Mouse (Mus musculus): ENCODE results near the gene 9230112D13Rik. TPM values are rescaled to one million over a fixed set of nuclear protein-coding genes. Genes with fewer than 3 reads are reported as not detected.

Gene 9230112D13Rik
- total RNA-seq, 2 experiments from 2014 or later: not detected

GRCm38 (mm10) chr14:34501804-34502474 lies 20.7 kb downstream of the 9230112D13Rik start:
- no peak; the same call in 1 of the 2 replicates for ATAC-seq (replicated peaks; ENCODE audit: poor library complexity)

DNA sequence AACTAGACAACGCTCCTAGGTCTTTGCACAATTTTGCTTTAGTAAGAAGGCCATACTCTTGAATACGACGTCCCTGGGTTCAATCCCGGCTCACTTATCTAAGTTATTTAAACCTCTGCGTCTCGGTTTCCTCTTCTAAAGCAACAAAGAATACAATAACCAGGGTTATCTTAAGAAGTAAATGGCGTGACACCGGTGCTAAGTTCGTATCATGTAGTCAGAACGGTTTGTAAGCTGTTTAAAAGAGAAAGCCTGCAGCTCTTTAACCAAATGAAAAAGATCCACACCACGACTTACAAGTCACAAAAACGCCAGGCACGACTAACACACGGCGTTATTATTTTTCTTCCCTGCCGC lies 21.2 kb downstream of the 9230112D13Rik start:
- ATAC-seq (replicated peaks; ENCODE audit: poor library complexity): no peak

DNA sequence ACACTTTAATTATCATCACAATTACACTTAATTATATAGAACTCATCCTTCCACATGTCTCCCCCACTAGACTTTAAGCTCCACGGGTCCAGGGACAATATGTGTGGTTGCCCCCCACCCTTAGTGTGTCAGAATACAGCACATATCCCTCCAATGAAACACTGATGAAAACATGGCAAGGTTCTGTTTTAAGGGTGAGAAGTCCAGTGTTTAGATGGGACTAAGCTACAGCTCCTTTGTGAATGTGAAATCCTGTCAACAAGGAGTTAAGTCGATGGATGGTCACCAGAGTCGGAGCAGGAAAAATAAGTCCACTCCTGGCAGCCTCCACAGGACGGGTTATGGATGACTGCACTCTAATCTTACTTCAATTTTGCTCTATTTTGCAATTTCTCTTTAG lies 22.3 kb downstream of the 9230112D13Rik start:
- ATAC-seq (replicated peaks; ENCODE audit: poor library complexity): no peak

DNA sequence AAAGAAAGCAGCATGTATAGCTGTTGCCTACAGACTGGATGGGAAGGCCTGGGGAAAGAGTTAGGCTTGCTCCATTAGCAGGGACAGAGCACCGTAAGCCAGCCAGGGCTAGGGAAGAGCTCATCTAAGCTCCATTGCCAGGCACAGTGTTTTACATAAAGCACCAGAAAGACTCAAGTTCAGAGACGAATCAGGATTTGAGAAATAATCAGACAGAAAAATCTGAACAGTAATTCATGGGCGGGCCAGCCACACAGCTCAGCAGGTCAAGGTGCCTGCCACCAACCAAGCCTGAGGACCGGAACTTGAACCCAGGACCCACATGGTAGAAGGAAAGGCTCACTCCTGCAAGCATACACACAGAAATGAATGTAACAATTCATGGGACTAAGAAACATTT lies 22.9 kb downstream of the 9230112D13Rik start:
- no peak for ATAC-seq (replicated peaks; ENCODE audit: poor library complexity)

DNA sequence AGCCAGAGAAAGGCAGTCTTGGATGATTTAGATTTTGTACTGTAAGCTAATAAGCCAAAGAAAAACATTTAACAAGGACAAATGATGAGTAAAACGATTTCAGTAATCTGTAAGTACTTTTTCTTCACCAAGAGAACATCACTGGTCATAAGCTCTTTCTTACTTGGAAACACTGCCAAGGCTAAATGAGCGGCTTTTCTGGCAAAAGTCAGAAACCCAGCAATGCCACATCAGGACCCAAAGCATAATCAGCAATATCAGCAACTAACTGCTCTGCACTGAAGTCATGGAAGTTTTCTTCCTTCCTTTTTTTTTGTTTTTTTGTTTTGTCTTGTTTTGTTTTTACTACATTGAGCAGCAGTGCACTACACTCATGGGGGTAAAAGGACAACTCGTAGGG lies 25.3 kb downstream of the 9230112D13Rik start:
- no peak for ATAC-seq (replicated peaks; ENCODE audit: poor library complexity)

GRCm38 (mm10) chr14:34493682-34494081 lies 28.9 kb downstream of the 9230112D13Rik start:
- peak; percentile 83 for ATAC-seq (replicated peaks; ENCODE audit: poor library complexity)

DNA sequence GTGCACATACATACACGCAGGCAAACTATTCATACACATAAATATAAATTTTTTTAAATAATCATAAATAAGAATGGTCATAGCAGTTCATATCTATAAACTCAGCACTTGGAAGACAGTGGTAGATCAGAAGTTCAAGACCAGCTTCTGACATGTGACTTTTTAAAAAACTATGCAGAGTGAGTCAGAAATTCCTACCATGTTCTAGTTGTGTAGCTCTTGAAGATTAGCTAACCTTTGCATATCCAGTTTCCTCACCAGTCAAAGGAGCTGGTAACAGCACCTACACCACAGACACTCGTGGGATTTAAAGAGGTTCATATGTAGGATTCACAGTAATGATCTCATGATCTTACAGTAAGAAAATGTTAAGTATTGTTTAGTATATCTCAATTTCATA lies 29.9 kb downstream of the 9230112D13Rik start:
- ATAC-seq (replicated peaks; ENCODE audit: poor library complexity): no peak

GRCm38 (mm10) chr14:34490965-34491364 lies 31.6 kb downstream of the 9230112D13Rik start:
- ATAC-seq (replicated peaks; ENCODE audit: poor library complexity): no peak

GRCm38 (mm10) chr14:34489928-34490327 lies 32.7 kb downstream of the 9230112D13Rik start:
- ATAC-seq (replicated peaks; ENCODE audit: poor library complexity): no peak

GRCm38 (mm10) chr14:34486169-34486568 lies 36.4 kb downstream of the 9230112D13Rik start:
- ATAC-seq (replicated peaks; ENCODE audit: poor library complexity): no peak

DNA sequence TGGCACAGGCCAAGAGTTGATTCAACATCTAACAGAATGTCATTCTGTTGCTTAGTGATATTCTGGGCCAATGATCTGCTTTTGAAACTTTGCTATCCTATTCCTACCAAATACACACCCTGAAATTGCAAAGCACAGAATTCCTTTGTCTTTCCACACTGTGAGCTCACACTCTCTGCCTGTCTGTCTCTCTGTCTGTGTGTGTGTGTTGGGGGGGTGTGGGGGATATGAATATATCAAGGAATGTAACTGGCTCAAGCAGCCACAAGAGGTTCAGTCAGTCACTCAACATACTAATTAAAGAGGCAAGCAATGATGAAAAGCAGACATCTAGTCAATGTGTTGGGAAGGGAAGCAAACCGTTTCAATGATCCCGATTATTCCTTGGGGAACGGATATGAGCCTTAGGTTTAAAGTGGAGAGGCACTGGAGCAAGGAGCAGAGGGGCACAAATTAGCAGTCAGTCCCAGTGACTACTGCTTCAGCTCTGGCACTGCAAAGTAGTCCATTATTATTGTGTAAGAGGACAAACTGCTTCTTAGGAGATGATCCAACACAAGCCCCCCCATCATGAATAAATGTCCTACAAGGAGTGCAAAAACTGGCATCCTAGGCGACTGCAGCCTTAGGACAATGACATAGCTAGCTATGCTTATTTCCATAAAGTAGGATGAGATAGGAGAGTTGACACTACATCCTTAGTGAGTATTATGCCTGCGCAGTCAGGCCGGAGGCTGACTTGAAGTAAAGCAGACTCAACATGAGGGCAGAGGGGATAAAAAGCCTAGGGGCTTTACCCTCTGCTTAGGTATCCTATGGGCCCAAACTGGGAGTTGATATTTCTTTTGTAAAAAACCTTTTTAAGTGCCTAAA lies 38.9 kb downstream of the 9230112D13Rik start:
- ATAC-seq (replicated peaks; ENCODE audit: poor library complexity): no peak

DNA sequence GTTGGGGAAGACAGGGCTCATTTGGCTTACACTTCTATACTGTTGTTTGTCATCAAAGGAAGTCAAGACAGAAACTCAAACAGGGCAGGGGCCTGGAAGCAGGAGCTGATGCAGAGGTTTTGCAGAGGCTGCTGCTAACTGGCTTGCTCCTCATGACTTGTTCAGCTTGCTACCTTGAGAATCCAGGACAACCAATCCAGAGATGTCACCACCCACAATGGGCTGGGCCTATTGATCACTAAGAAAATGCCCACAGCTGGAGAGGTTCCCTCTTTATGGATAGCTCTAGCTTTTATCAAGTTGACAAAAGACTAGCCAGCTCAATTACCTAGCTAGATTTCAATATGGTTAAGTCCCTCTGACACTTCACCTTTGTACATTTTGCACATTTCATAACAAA lies 51.0 kb downstream of the 9230112D13Rik start:
- ATAC-seq (replicated peaks; ENCODE audit: poor library complexity): no peak

DNA sequence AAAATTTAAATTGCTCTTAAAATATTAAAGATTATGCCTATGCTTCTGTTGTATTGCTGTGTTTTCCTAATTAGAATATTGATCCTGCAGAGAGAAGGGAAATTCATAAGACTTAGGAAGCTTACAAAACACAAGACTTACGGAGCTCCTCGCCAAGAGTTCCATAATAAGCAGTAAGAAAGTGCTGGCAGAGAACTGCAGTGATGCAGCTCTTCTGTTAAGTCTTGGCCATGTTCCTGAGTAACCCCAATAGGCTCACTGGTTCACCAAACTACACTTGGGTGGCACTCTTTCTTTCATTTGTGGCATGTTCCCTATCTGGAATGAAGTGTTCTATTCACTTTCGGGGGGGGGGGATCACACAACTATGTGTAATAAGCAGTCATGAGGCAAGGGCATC lies 56.3 kb downstream of the 9230112D13Rik start:
- ATAC-seq (replicated peaks; ENCODE audit: poor library complexity): no peak

Other genes starting within 250 kb of the 9230112D13Rik start
- gene Shld2, start 212.3 kb downstream of the 9230112D13Rik start, total RNA-seq (2015): 7.9 and 13.2 TPM in 2 replicates
- 13.3 and 14.2 TPM in 2 replicates for gene Shld2, start 212.3 kb downstream of the 9230112D13Rik start, total RNA-seq (2017)
- gene Glud1, start 212.1 kb downstream of the 9230112D13Rik start, total RNA-seq (2015): 182 and 187 TPM in 2 replicates
- gene Glud1, start 212.1 kb downstream of the 9230112D13Rik start, total RNA-seq (2017): 118 and 134 TPM in 2 replicates
- not detected in 2 replicates for gene Fam25c, start 167.4 kb downstream of the 9230112D13Rik start, total RNA-seq (2015)
- gene Fam25c, start 167.4 kb downstream of the 9230112D13Rik start, total RNA-seq (2017): not detected in 2 replicates
- gene Sncg, start 148.0 kb downstream of the 9230112D13Rik start, total RNA-seq (2015): not detected in 2 replicates
- not detected in 2 replicates for gene Sncg, start 148.0 kb downstream of the 9230112D13Rik start, total RNA-seq (2017)
- not detected in 2 replicates for gene Mmrn2, start 147.3 kb downstream of the 9230112D13Rik start, total RNA-seq (2015)
- gene Mmrn2, start 147.3 kb downstream of the 9230112D13Rik start, total RNA-seq (2017): not detected in 2 replicates
- gene Bmpr1a, start 19.5 kb downstream of the 9230112D13Rik start, total RNA-seq (2015): 0.39 and 0.68 TPM in 2 replicates
- gene Bmpr1a, start 19.5 kb downstream of the 9230112D13Rik start, total RNA-seq (2017): 0.25 and 0.41 TPM in 2 replicates
- not detected in 2 replicates for gene Ldb3, start 65.9 kb upstream of the 9230112D13Rik start, total RNA-seq (2015)
- not detected in 2 replicates for gene Ldb3, start 65.9 kb upstream of the 9230112D13Rik start, total RNA-seq (2017)
- gene Opn4, start 77.3 kb upstream of the 9230112D13Rik start, total RNA-seq (2015): not detected in 2 replicates
- not detected in 2 replicates for gene Opn4, start 77.3 kb upstream of the 9230112D13Rik start, total RNA-seq (2017)
- gene Wapl, start 151.1 kb upstream of the 9230112D13Rik start, total RNA-seq (2015): 87.1 and 89.0 TPM in 2 replicates
- gene Wapl, start 151.1 kb upstream of the 9230112D13Rik start, total RNA-seq (2017): 93.1 and 123 TPM in 2 replicates

All from megakaryocyte progenitor cell, adult 5-6 weeks (primary cell).